ENCODE assay signal across 8 mouse cellular contexts in the genomic region with DNA sequence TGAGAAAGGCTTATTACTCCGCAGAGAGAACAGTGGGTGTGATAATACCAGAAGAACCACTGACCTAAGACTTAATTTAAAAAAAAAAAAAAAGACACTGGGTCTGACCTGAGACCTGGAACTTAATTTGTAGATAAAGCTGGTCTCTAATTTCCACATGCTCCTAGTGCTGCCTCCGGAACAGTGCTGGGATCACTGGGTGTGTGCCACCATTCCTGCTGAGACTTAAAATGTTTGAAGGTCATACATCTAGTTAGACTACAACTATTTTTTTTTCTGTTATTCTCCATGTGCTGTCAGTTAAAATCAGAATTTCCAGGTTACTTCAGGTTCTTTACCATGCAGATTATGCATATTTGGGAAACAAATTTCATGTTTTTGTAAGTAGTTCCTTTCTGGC. TPM values are rescaled to one million over a fixed set of nuclear protein-coding genes. Genes with fewer than 3 reads are reported as not detected.
DNase-seq lines count a peak whose midpoint lies in the region; ATAC-seq and TF ChIP-seq lines count a peak whose summit lies in the region.

No protein-coding gene starts in this region.

- 47% methylated on average over 2 of the region's 2 CpGs for WGBS in lung, embryonic 14.5 days
- WGBS in embryonic facial prominence, embryonic 15.5 days, result 46% methylated on average over 2 of the region's 2 CpGs
- WGBS in intestine, postnatal 0 days, result 16% methylated on average over 2 of the region's 2 CpGs
- WGBS in neural tube, embryonic 14.5 days, result 63% methylated on average over 2 of the region's 2 CpGs

- peak overlapping the region; percentile 49 for H3K9ac ChIP-seq in lung, embryonic 14.5 days
- H3K9ac ChIP-seq in embryonic facial prominence, embryonic 15.5 days, result peak overlapping the region; percentile 6; the same call in 1 of the 2 replicates
- 0 out of 2 replicates have a peak overlapping the region, but pooled peaks have one; percentile 17 for H3K9ac ChIP-seq in intestine, postnatal 0 days (ENCODE audit: low read depth, low read length)
- no peak overlapping the region for H3K9ac ChIP-seq in neural tube, embryonic 14.5 days (replicated peaks; ENCODE audit: low read depth, low read length)

- no peaks in the 10 kb centered on the region for H3K9me3 ChIP-seq in lung, embryonic 14.5 days (ENCODE audit: low read depth, low read length)
- no peaks in the 10 kb centered on the region for H3K9me3 ChIP-seq in embryonic facial prominence, embryonic 15.5 days (replicated peaks)
- no peaks in the 10 kb centered on the region for H3K9me3 ChIP-seq in intestine, postnatal 0 days (ENCODE audit: control insufficient read depth)
- H3K9me3 ChIP-seq in neural tube, embryonic 14.5 days (ENCODE audit: control insufficient read depth, low read length), result no peaks in the 10 kb centered on the region

- no peaks in the 10 kb centered on the region for H3K27me3 ChIP-seq in lung, embryonic 14.5 days (ENCODE audit: insufficient read depth, low read length)
- no peaks in the 10 kb centered on the region for H3K27me3 ChIP-seq in embryonic facial prominence, embryonic 15.5 days
- no peaks in the 10 kb centered on the region for H3K27me3 ChIP-seq in intestine, postnatal 0 days (replicated peaks; ENCODE audit: control insufficient read depth, insufficient read depth, low read length)
- no peaks in the 10 kb centered on the region for H3K27me3 ChIP-seq in neural tube, embryonic 14.5 days (ENCODE audit: control insufficient read depth, insufficient read depth, low read length)

- no peak for ATAC-seq in lung, embryonic 14.5 days (ENCODE audit: insufficient read depth)
- no peak for ATAC-seq in embryonic facial prominence, embryonic 15.5 days (ENCODE audit: insufficient number of reproducible peaks, low FRiP score, low TSS enrichment, low read depth)
- ATAC-seq in intestine, postnatal 0 days, result no peak
- ATAC-seq in neural tube, embryonic 14.5 days (ENCODE audit: low read depth), result no peak
- no peak for ATAC-seq in megakaryocyte progenitor cell, adult 5-6 weeks (replicated peaks; ENCODE audit: poor library complexity)

- H3K36me3 ChIP-seq in lung, embryonic 14.5 days (ENCODE audit: insufficient read depth), result peaks cover 13% of the 10 kb centered on the region
- H3K36me3 ChIP-seq in embryonic facial prominence, embryonic 15.5 days, result peaks cover 7% of the 10 kb centered on the region
- H3K36me3 ChIP-seq in intestine, postnatal 0 days (ENCODE audit: control insufficient read depth, insufficient read depth), result peaks cover 4% of the 10 kb centered on the region
- H3K36me3 ChIP-seq in neural tube, embryonic 14.5 days (ENCODE audit: control insufficient read depth, insufficient read depth, low read length), result peaks cover 5% of the 10 kb centered on the region; the same call in 1 of the 2 replicates

- no peak overlapping the region for H3K27ac ChIP-seq in lung, embryonic 14.5 days (ENCODE audit: low read depth)
- no peak overlapping the region for H3K27ac ChIP-seq in embryonic facial prominence, embryonic 15.5 days (replicated peaks)
- no peak overlapping the region for H3K27ac ChIP-seq in intestine, postnatal 0 days (ENCODE audit: low read depth, low read length)
- no peak overlapping the region for H3K27ac ChIP-seq in neural tube, embryonic 14.5 days (ENCODE audit: low read depth, low read length)

- H3K4me2 ChIP-seq in lung, embryonic 14.5 days, result peak overlapping the region; percentile 94
- H3K4me2 ChIP-seq in embryonic facial prominence, embryonic 15.5 days (replicated peaks), result peak overlapping the region; percentile 72
- peak overlapping the region; percentile 65 for H3K4me2 ChIP-seq in intestine, postnatal 0 days (replicated peaks; ENCODE audit: low read depth)
- H3K4me2 ChIP-seq in neural tube, embryonic 14.5 days (ENCODE audit: low read depth, low read length), result peak overlapping the region; percentile 54

- peaks cover 6% of the 10 kb centered on the region for H3K4me1 ChIP-seq in lung, embryonic 14.5 days (ENCODE audit: insufficient read depth)
- peaks cover 40% of the 10 kb centered on the region for H3K4me1 ChIP-seq in embryonic facial prominence, embryonic 15.5 days
- H3K4me1 ChIP-seq in intestine, postnatal 0 days (replicated peaks; ENCODE audit: control insufficient read depth, insufficient read depth, low read length), result peaks cover 5% of the 10 kb centered on the region; the same call in 1 of the 2 replicates
- peaks cover 28% of the 10 kb centered on the region for H3K4me1 ChIP-seq in neural tube, embryonic 14.5 days (ENCODE audit: control insufficient read depth, insufficient read depth, low read length)

- peak overlapping the region; percentile 96 for H3K4me3 ChIP-seq in lung, embryonic 14.5 days (ENCODE audit: low read depth, low read length)
- H3K4me3 ChIP-seq in embryonic facial prominence, embryonic 15.5 days (replicated peaks), result peak overlapping the region; percentile 96
- peak overlapping the region; percentile 72 for H3K4me3 ChIP-seq in intestine, postnatal 0 days (ENCODE audit: low read depth, low read length)
- peak overlapping the region; percentile 90 for H3K4me3 ChIP-seq in neural tube, embryonic 14.5 days (ENCODE audit: low read depth, low read length)

- TF ChIP-seq CTCF in lung, embryonic 14.5 days (IDR thresholded peaks at IDR 0.05; ENCODE audit: low read depth), result no peak
- TF ChIP-seq CTCF in intestine, postnatal 0 days (IDR thresholded peaks at IDR 0.05; ENCODE audit: low read depth), result no peak

- DNase-seq in lung, embryonic 14.5 days, result no peak
- no peak for DNase-seq in lung, postnatal 36 days
- no peak for DNase-seq in retina, embryonic 14.5 days (ENCODE audit: low spot score)
- DNase-seq in embryo, embryonic 10.5 days (ENCODE audit: low spot score), result no peak

RNA-seq across cellular contexts. Expression of a gene that starts 2.2 kb away (rescaled TPM):
- 20.1 and 24.9 TPM in 2 replicates for polyA plus RNA-seq in lung, embryonic 14.5 days (2014; fragmentation: Nextera tagmentation; extraction: Ambion mirVana)
- polyA plus RNA-seq in embryonic facial prominence, embryonic 15.5 days (2015; fragmentation: Nextera tagmentation; extraction: Ambion mirVana), result 41.3 and 51.6 TPM in 2 replicates
- 48.6 and 50.4 TPM in 2 replicates for polyA plus RNA-seq in intestine, postnatal 0 days (2015; fragmentation: Nextera tagmentation; extraction: Ambion mirVana)
- polyA plus RNA-seq in neural tube, embryonic 14.5 days (2014; fragmentation: Nextera tagmentation; extraction: Ambion mirVana), result 55.2 and 60.8 TPM in 2 replicates
- 12.8 and 13.2 TPM in 2 replicates for total RNA-seq in megakaryocyte progenitor cell, adult 5-6 weeks (2015)
- 4.1 and 8.7 TPM in 2 replicates for total RNA-seq in megakaryocyte progenitor cell, adult 5-6 weeks (2017)

RNA-seq across cellular contexts. Expression of a gene that starts 2.2 kb away (rescaled TPM):
- polyA plus RNA-seq in lung, embryonic 14.5 days (2014; fragmentation: Nextera tagmentation; extraction: Ambion mirVana), result 321 and 332 TPM in 2 replicates
- 452 and 468 TPM in 2 replicates for polyA plus RNA-seq in embryonic facial prominence, embryonic 15.5 days (2015; fragmentation: Nextera tagmentation; extraction: Ambion mirVana)
- polyA plus RNA-seq in intestine, postnatal 0 days (2015; fragmentation: Nextera tagmentation; extraction: Ambion mirVana), result 313 and 315 TPM in 2 replicates
- polyA plus RNA-seq in neural tube, embryonic 14.5 days (2014; fragmentation: Nextera tagmentation; extraction: Ambion mirVana), result 151 and 173 TPM in 2 replicates
- 261 and 298 TPM in 2 replicates for total RNA-seq in megakaryocyte progenitor cell, adult 5-6 weeks (2015)
- 265 and 283 TPM in 2 replicates for total RNA-seq in megakaryocyte progenitor cell, adult 5-6 weeks (2017)

RNA-seq across cellular contexts. Expression of a gene that starts 11.5 kb away (rescaled TPM):
- polyA plus RNA-seq in lung, embryonic 14.5 days (2014; fragmentation: Nextera tagmentation; extraction: Ambion mirVana), result 20.9 and 21.3 TPM in 2 replicates
- 10.8 and 11.2 TPM in 2 replicates for polyA plus RNA-seq in embryonic facial prominence, embryonic 15.5 days (2015; fragmentation: Nextera tagmentation; extraction: Ambion mirVana)
- 4.5 and 4.8 TPM in 2 replicates for polyA plus RNA-seq in intestine, postnatal 0 days (2015; fragmentation: Nextera tagmentation; extraction: Ambion mirVana)
- 24.7 and 27.9 TPM in 2 replicates for polyA plus RNA-seq in neural tube, embryonic 14.5 days (2014; fragmentation: Nextera tagmentation; extraction: Ambion mirVana)
- total RNA-seq in megakaryocyte progenitor cell, adult 5-6 weeks (2015), result 0.37 and 0.85 TPM in 2 replicates
- total RNA-seq in megakaryocyte progenitor cell, adult 5-6 weeks (2017), result 1.1 and 1.2 TPM in 2 replicates

RNA-seq across cellular contexts. Expression of a gene that starts 17.9 kb away (rescaled TPM):
- polyA plus RNA-seq in lung, embryonic 14.5 days (2014; fragmentation: Nextera tagmentation; extraction: Ambion mirVana), result 33.1 and 34.3 TPM in 2 replicates
- polyA plus RNA-seq in embryonic facial prominence, embryonic 15.5 days (2015; fragmentation: Nextera tagmentation; extraction: Ambion mirVana), result 41.7 and 42.9 TPM in 2 replicates
- polyA plus RNA-seq in intestine, postnatal 0 days (2015; fragmentation: Nextera tagmentation; extraction: Ambion mirVana), result 12.4 and 15.6 TPM in 2 replicates
- 130 and 165 TPM in 2 replicates for polyA plus RNA-seq in neural tube, embryonic 14.5 days (2014; fragmentation: Nextera tagmentation; extraction: Ambion mirVana)
- total RNA-seq in megakaryocyte progenitor cell, adult 5-6 weeks (2015), result 9.0 and 10.5 TPM in 2 replicates
- total RNA-seq in megakaryocyte progenitor cell, adult 5-6 weeks (2017), result 3.2 and 4.7 TPM in 2 replicates

RNA-seq across cellular contexts. Expression of a gene that starts 30.6 kb away (rescaled TPM):
- 617 and 664 TPM in 2 replicates for polyA plus RNA-seq in lung, embryonic 14.5 days (2014; fragmentation: Nextera tagmentation; extraction: Ambion mirVana)
- polyA plus RNA-seq in embryonic facial prominence, embryonic 15.5 days (2015; fragmentation: Nextera tagmentation; extraction: Ambion mirVana), result 713 and 715 TPM in 2 replicates
- polyA plus RNA-seq in intestine, postnatal 0 days (2015; fragmentation: Nextera tagmentation; extraction: Ambion mirVana), result 997 and 1,037 TPM in 2 replicates
- polyA plus RNA-seq in neural tube, embryonic 14.5 days (2014; fragmentation: Nextera tagmentation; extraction: Ambion mirVana), result 463 and 504 TPM in 2 replicates
- 2,374 and 2,432 TPM in 2 replicates for total RNA-seq in megakaryocyte progenitor cell, adult 5-6 weeks (2015)
- total RNA-seq in megakaryocyte progenitor cell, adult 5-6 weeks (2017), result 1,500 and 1,804 TPM in 2 replicates
